Mouse (Mus musculus) left cerebral cortex, adult 11 months (tissue): Measurements from ENCODE around the gene Hspb7.
A peak's percentile ranks its signal among the peaks of the same experiment; 100 is the strongest.

Experiments
- DNase-seq: peaks from one replicate; pipeline ENCODE4 v3.0.0; 2022; ENCODE audit warnings: low spot score

Hspb7 gene

DNA sequence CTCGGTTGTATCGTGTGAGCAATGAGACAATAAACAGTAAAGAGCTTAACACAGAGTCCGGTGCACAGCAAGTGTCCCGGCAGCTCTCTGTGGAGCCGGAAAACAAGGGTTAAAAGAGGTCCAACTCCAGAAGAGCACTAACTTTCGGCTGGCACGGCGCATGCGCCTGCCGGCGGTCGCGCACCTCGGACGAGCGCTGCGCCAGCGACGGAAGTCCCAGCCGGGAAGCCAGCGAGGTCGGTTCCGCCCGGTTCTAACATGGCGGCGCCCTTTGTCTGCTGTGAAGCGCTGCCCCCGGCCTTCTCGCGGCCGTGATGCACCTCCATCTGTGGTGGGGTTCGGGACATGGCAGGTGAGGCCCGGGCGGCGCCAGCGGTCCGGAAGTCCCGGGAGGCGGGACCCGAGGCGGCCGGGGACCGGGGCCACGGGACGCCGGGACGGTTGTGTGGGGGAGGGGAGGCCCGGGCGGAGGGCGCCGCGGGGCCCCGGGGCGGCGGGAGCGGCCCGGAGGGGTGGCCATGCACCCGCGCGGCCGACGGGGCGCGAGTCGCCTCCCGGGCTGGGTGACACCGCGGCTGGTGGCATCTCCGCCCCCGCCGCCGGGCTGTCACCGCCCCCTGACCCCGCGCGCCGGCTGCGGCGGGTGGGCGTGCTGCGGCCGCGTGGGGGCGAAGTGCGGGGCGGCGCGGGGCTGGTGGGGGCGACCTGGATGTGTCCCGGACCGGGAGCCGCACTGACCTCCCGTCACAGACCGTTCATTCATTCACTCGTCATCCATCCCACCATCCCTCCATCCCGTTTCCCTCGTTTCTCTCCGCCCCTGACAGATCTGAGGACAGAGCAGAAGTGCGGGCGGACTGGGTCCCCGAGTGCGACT lies 24.1 kb downstream of the Hspb7 start, which contains the start of gene Zbtb17:
Gene Zbtb17, plus strand, starts transcription at position 204 of the 877 bp plus-strand sequence.
- peak; percentile 78 for DNase-seq

GRCm38 (mm10) chr4:141445328-141445720 lies 24.7 kb downstream of the Hspb7 start:
- DNase-seq: no peak

- no peak for DNase-seq
These were observed 25.6 kb downstream of the Hspb7 start for GRCm38 (mm10) chr4:141446211-141446610.

GRCm38 (mm10) chr4:141451251-141451650 lies 30.7 kb downstream of the Hspb7 start:
- no peak for DNase-seq

DNA sequence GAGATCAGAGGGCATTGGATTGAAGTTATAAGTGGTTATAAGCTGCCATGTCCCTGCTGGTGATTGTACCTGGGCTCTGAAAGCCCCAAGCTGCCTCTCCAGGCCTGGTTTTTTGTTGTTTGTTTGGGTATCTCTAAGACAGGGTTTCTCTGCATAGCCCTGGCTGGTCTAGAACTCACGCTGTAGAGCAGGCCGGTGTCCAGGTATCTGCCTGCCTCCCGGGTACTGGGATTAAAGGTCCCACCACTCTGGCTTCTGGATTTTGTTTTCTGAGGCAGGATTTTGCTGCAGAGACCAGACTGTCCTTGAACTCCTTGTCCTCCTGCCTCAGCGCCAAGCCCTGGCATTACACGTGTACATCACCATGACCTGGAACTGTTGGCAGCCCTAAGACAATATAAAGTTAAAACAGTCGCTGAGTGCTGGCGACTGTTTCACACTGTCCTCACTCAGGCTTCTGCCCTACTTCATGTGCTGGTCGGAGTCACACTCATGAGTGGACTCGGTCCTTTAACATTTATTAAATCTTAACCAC lies 31.4 kb downstream of the Hspb7 start:
- no peak for DNase-seq

- DNase-seq: no peak
These were observed 34.2 kb downstream of the Hspb7 start for GRCm38 (mm10) chr4:141454581-141455350.

- DNase-seq: no peak
These were observed 34.9 kb downstream of the Hspb7 start for GRCm38 (mm10) chr4:141455526-141455925.

- DNase-seq: no peak
These were observed 35.8 kb downstream of the Hspb7 start for GRCm38 (mm10) chr4:141456193-141456938.

DNA sequence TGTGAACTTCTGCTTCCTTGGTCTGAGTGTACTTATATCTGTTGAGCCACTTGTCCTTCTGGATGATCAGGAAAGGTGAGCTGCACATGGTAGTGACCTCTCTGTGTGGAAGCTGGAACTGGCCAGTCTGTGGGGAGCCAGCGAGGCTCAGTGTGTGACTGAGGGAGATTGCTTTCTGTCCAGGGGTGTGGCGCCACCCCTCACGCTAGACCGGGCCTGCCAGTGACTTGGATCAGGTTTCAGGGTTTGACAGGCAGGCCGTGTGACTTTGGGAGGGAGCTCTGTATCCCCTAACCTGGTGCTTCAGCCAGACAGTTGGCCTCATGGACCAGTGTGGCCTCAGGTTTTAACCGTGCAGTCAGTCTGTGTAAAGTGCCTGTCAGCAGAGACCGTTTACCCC lies 37.7 kb downstream of the Hspb7 start:
- no peak for DNase-seq

- DNase-seq: no peak
These were observed 38.3 kb downstream of the Hspb7 start for GRCm38 (mm10) chr4:141458888-141459287.

DNA sequence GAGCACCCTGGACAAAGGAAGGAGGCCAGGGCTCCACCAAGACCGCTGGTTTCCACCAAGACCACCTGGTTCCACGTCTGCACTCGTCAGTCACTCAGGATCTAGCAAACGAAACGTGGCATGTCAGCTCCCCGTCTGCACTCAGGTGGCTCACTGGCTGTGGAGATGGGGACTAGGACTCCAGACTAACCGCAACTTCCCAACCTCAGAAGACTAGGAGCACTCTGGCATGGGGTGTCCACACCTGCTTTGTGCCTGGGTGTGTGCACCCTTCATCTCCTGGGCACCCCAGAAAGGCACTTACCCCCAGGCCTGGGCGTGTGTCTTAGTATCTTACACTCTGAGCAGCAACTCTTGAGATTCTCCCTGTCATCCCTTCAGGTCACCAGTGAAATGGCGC lies 39.2 kb downstream of the Hspb7 start:
- no peak for DNase-seq

DNA sequence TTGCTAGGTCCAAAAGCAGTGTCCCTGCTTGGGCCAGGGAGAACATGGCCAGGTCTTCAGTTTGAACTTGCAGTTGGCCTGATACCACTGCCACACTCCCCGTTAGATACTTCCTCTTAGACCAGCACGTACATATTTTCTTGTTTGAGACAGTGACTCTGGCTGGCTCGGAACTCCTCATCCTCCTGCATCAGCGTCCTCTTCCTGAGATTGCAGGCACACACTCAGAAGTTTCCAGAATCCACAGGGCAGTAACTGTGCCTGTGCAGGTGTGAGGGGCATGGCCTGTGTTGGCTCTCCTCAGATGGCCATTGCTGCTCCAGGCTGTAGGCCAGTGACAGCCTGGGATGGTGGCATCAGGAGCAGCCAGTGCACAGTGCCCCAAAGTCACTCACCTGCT lies 39.9 kb downstream of the Hspb7 start:
- no peak for DNase-seq

GRCm38 (mm10) chr4:141461088-141461487 lies 40.5 kb downstream of the Hspb7 start:
- DNase-seq: no peak

- no peak for DNase-seq
These were observed 41.0 kb downstream of the Hspb7 start for GRCm38 (mm10) chr4:141461576-141461975.

DNA sequence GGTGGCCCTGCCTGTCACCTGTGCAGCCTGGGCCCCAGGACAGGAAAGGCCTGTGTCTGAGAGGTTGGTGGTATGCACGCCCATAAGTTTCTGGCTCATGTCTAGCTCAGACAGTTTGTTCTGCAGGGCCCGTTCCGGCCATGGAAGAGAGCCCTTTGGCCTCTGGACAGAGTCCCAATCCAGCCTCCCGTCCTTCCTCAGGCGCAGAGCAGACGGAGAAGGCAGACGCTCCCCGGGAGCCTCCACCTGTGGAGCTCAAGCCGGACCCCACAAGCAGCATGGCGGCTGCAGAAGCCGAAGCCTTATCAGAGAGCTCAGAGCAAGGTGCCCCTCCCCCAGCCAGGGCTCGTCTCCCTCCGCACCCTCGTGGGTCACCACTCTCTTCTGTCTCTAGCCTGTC lies 42.9 kb downstream of the Hspb7 start:
- no peak for DNase-seq

GRCm38 (mm10) chr4:141464722-141465121 lies 44.1 kb downstream of the Hspb7 start:
- no peak for DNase-seq

GRCm38 (mm10) chr4:141465512-141466288 lies 45.1 kb downstream of the Hspb7 start:
- DNase-seq: no peak

DNA sequence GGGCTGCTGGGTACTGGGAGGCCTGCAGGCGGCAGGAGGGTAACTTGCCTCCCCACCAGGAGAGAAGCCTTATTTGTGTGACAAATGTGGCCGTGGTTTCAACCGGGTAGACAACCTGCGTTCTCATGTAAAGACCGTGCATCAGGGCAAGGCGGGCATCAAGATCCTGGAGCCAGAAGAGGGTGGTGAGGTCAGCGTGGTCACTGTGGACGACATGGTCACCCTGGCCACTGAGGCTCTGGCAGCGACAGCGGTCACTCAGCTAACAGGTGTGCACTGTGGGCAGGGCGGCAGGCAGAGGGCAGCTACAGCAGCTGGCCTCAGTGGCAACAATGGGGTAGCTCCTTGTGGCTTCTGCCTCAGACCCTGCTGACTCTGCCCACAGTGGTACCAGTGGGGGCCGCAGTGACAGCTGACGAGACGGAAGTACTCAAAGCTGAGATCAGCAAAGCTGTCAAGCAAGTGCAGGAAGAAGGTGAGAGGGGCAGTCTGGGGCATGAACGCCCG lies 45.8 kb downstream of the Hspb7 start:
- no peak for DNase-seq

DNA sequence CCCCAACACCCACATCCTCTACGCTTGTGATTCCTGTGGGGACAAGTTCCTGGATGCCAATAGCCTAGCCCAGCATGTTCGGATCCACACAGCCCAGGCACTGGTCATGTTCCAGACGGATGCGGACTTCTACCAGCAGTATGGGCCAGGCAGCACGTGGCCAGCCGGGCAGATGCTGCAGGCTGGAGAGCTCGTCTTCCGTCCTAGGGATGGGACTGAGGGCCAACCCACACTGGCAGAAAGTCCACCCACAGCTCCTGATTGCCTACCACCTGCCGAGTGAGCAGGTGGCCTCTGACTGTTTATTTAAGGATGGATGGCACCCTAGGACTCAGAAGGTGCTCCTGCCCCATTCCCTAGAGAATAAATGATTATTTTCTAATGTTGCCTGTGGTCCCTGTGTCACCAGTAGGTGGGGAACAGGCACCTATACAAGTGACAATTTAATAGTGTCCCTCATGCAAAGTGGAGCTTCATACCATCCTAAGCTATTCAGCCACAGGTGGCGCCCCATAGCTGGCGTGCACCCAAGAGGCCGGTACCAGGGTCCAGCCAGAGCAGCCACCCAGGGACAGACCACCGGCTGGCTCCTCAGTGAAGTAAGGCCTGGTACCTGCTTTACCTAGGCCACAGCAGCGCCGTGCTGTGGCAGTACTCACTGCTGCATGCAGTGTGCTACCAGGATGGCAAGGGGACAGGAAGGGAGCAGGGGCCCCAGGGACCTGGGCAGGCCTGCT lies 46.4 kb downstream of the Hspb7 start:
- DNase-seq: no peak

DNA sequence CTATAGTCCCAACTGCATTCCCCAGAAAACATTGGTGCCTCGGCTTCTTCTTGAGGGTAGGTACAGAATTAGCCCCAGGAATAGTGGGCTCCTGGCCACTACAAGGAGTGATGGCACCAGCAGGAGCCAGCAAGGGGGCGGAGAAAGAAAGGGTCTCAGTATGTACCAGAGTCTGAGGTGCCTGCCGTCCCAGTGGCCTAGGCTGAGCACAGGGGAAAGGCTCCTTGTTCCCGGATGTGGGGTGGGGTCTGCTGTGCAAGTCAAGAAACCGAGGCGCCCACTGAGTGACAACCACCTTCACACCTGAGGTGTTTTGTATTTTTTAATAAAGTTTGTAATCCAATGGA lies 47.0 kb downstream of the Hspb7 start:
- DNase-seq: no peak

- no peak for DNase-seq
These were observed 48.0 kb downstream of the Hspb7 start for GRCm38 (mm10) chr4:141468576-141468975.
